Mouse (Mus musculus) heart, embryonic 11.5 days (tissue): ENCODE results near the gene Capza1. TPM values are rescaled to one million over a fixed set of nuclear protein-coding genes. Genes with fewer than 3 reads are reported as not detected.

Experiments
- ATAC-seq: fragments of 200-750 bp; cut with Nextera tagmentation; replicated peaks from 2 replicates; pipeline ENCODE4 v1.8.0; 2017; ENCODE audit warnings: moderate library complexity; ENCODE audit not compliant: insufficient number of reproducible peaks, low FRiP score, low TSS enrichment
- H3K27ac ChIP-seq: fragments of 300-500 bp; sonication (generic); 2 replicates; pipeline ENCODE4 v1.5.1; 2014; ENCODE audit warnings: mild to moderate bottlenecking, low read depth, low read length
- H3K27me3 ChIP-seq: fragments of 300-500 bp; sonication (generic); 2 replicates; pipeline ENCODE4 v1.6.1; 2014; ENCODE audit warnings: mild to moderate bottlenecking, low read length, mixed read lengths; ENCODE audit not compliant: control insufficient read depth, insufficient read depth
- H3K36me3 ChIP-seq: fragments of 300-500 bp; sonication (generic); 2 replicates; pipeline ENCODE4 v1.6.1; 2014; ENCODE audit warnings: mild to moderate bottlenecking, low read length, moderate library complexity, mixed read lengths; ENCODE audit not compliant: control insufficient read depth, insufficient read depth
- H3K4me1 ChIP-seq: fragments of 300-500 bp; sonication (generic); 2 replicates; pipeline ENCODE4 v1.6.1; 2014; ENCODE audit warnings: low read length; ENCODE audit not compliant: control insufficient read depth, insufficient read depth
- H3K4me2 ChIP-seq: fragments of 300-500 bp; sonication (generic); 2 replicates; pipeline ENCODE4 v1.6.1; 2014; ENCODE audit warnings: mild to moderate bottlenecking, moderate library complexity
- H3K4me3 ChIP-seq: fragments of 300-500 bp; sonication (generic); 2 replicates; pipeline ENCODE4 v1.5.1; 2014; ENCODE audit warnings: low read depth, low read length
- H3K9ac ChIP-seq: fragments of 300-500 bp; sonication (generic); 2 replicates; pipeline ENCODE4 v1.6.1; 2014; ENCODE audit warnings: mild to moderate bottlenecking, low read depth, low read length, moderate library complexity
- H3K9me3 ChIP-seq: fragments of 300-500 bp; sonication (generic); replicated peaks from 2 replicates; pipeline ENCODE4 v1.6.1; 2016; ENCODE audit warnings: low read length; ENCODE audit not compliant: control insufficient read depth
- WGBS: fragments of 180-500 bp; shearing (Covaris S2); extraction: QIAGEN DNeasy Blood & Tissue Kit; methylation state at CpG from one replicate; pipeline ENCODE4 v1.1.7; 2014; ENCODE audit not compliant: insufficient replicate concordance; 5-methylcytosine and 5-hydroxymethylcytosine counted together
- polyA plus RNA-seq: library from polyadenylated mRNA; unstranded; fragments of >200 nt; fragmentation: Nextera tagmentation; extraction: Ambion mirVana; gene quantifications from 2 replicates; pipeline ENCODE4 v1.2.1, GENCODE M21; 2014

Gene Capza1
- polyA plus RNA-seq, 1 experiment from 2014 or later: 183 TPM

- peaks cover 17% of the 10 kb centered on the region for H3K36me3 ChIP-seq
- no peaks in the 10 kb centered on the region for H3K9me3 ChIP-seq
- no peak for ATAC-seq
- 0 out of 2 replicates have a peak, but pooled peaks cover 3% of the 10 kb centered on the region for H3K4me1 ChIP-seq
- H3K4me2 ChIP-seq: no peak overlapping the region
- no peak overlapping the region for H3K9ac ChIP-seq
- H3K27ac ChIP-seq: no peak overlapping the region
- no peaks in the 10 kb centered on the region for H3K27me3 ChIP-seq
- 95% methylated on average over 3 of the region's 3 CpGs for WGBS
- H3K4me3 ChIP-seq: no peak overlapping the region
Observed at GRCm38 (mm10) chr3:104835797-104836196, 28.5 kb downstream of the Capza1 start.

- Histone ChIP-seq H3K4me2 (no peak overlapping the region), H3K4me3 (no peak overlapping the region), H3K9me3 (no peaks in the 10 kb centered on the region), H3K9ac (no peak overlapping the region), H3K36me3 (peaks cover 3% of the 10 kb centered on the region; the same call in 1 of the 2 replicates), H3K27me3 (no peaks in the 10 kb centered on the region), H3K27ac (no peak overlapping the region), H3K4me1 (peaks cover 12% of the 10 kb centered on the region)
- no peak for ATAC-seq
- 87% methylated on average over 3 of the region's 3 CpGs for WGBS
Observed at GRCm38 (mm10) chr3:104822413-104822812, 41.9 kb downstream of the Capza1 start.

- no peak overlapping the region; the same call in 1 of the 2 replicates for H3K27ac ChIP-seq
- ATAC-seq: no peak
- H3K4me2 ChIP-seq: no peak overlapping the region
- WGBS: 71% methylated on average over 1 of the region's 1 CpGs
- no peaks in the 10 kb centered on the region for H3K9me3 ChIP-seq
- peaks cover 20% of the 10 kb centered on the region for H3K4me1 ChIP-seq
- no peak overlapping the region for H3K9ac ChIP-seq
- H3K4me3 ChIP-seq: no peak overlapping the region
- no peaks in the 10 kb centered on the region for H3K27me3 ChIP-seq
- H3K36me3 ChIP-seq: peaks cover 3% of the 10 kb centered on the region; the same call in 1 of the 2 replicates
Observed at GRCm38 (mm10) chr3:104820426-104820825, 43.9 kb downstream of the Capza1 start.

GRCm38 (mm10) chr3:104818749-104819134 is 45.6 kb downstream of the Capza1 start:
- H3K9ac ChIP-seq: peak overlapping the region; percentile 97
- peaks cover 20% of the 10 kb centered on the region for H3K4me1 ChIP-seq
- peak overlapping the region; percentile 96 for H3K27ac ChIP-seq
- H3K36me3 ChIP-seq: peaks cover 3% of the 10 kb centered on the region; the same call in 1 of the 2 replicates
- H3K27me3 ChIP-seq: no peaks in the 10 kb centered on the region
- H3K4me2 ChIP-seq: peak overlapping the region; percentile 79
- ATAC-seq: no peak
- WGBS: 3% methylated on average over 3 of the region's 3 CpGs
- H3K9me3 ChIP-seq: no peaks in the 10 kb centered on the region
- H3K4me3 ChIP-seq: peak overlapping the region; percentile 95

GRCm38 (mm10) chr3:104817991-104818748 is 46.1 kb downstream of the Capza1 start, which contains the start of gene Mov10:
TSS of gene Mov10 (minus strand) at chr3:104818563.
- H3K4me3 ChIP-seq: peak within 1 kb of the TSS; percentile 95
- under 1% methylated on average over 40 of the region's 40 CpGs for WGBS
- H3K36me3 ChIP-seq: peaks cover 3% of the 10 kb centered on the region; the same call in 1 of the 2 replicates
- no peaks in the 10 kb centered on the region for H3K27me3 ChIP-seq
- H3K9me3 ChIP-seq: no peaks in the 10 kb centered on the region
- ATAC-seq: peak; percentile 83
- peak within 1 kb of the TSS; percentile 97 for H3K9ac ChIP-seq
- peak within 1 kb of the TSS; percentile 79 for H3K4me2 ChIP-seq
- peaks cover 20% of the 10 kb centered on the region for H3K4me1 ChIP-seq
- H3K27ac ChIP-seq: peak within 1 kb of the TSS; percentile 96

GRCm38 (mm10) chr3:104817481-104817990 is 46.8 kb downstream of the Capza1 start:
- peaks cover 20% of the 10 kb centered on the region for H3K4me1 ChIP-seq
- H3K36me3 ChIP-seq: peaks cover 3% of the 10 kb centered on the region; the same call in 1 of the 2 replicates
- H3K27ac ChIP-seq: peak overlapping the region; percentile 96
- peak overlapping the region; percentile 97 for H3K9ac ChIP-seq
- peak overlapping the region; percentile 95 for H3K4me3 ChIP-seq
- H3K27me3 ChIP-seq: no peaks in the 10 kb centered on the region
- peak; percentile 44 for ATAC-seq
- WGBS: under 1% methylated on average over 35 of the region's 46 CpGs
- H3K9me3 ChIP-seq: no peaks in the 10 kb centered on the region
- peak overlapping the region; percentile 79 for H3K4me2 ChIP-seq

- peaks cover 20% of the 10 kb centered on the region for H3K4me1 ChIP-seq
- H3K4me3 ChIP-seq: no peak overlapping the region
- no peak overlapping the region for H3K9ac ChIP-seq
- ATAC-seq: no peak
- WGBS: 96% methylated on average over 7 of the region's 7 CpGs
- H3K9me3 ChIP-seq: no peaks in the 10 kb centered on the region
- no peak overlapping the region for H3K27ac ChIP-seq
- H3K4me2 ChIP-seq: no peak overlapping the region
- H3K36me3 ChIP-seq: peaks cover 3% of the 10 kb centered on the region; the same call in 1 of the 2 replicates
- no peaks in the 10 kb centered on the region for H3K27me3 ChIP-seq
Observed at GRCm38 (mm10) chr3:104816130-104816529, 48.2 kb downstream of the Capza1 start.

- Histone ChIP-seq H3K4me1 (peaks cover 20% of the 10 kb centered on the region), H3K4me3 (no peak overlapping the region), H3K9ac (no peak overlapping the region), H3K9me3 (no peaks in the 10 kb centered on the region), H3K27ac (no peak overlapping the region), H3K27me3 (no peaks in the 10 kb centered on the region), H3K36me3 (no peaks in the 10 kb centered on the region), H3K4me2 (no peak overlapping the region)
- WGBS: 93% methylated on average over 2 of the region's 2 CpGs
- ATAC-seq: no peak
Observed at GRCm38 (mm10) chr3:104815346-104815745, 49.0 kb downstream of the Capza1 start.
